Mouse (Mus musculus) left cerebral cortex, adult 9 months (tissue): ENCODE measurements around the gene Rps25.

Experiments used
- DNase-seq, 2 experiments: peaks; one replicate each; pipeline ENCODE4 v3.0.0; 2022; ENCODE audit warnings: low spot score in 2 of 2

Rps25 gene

DNA sequence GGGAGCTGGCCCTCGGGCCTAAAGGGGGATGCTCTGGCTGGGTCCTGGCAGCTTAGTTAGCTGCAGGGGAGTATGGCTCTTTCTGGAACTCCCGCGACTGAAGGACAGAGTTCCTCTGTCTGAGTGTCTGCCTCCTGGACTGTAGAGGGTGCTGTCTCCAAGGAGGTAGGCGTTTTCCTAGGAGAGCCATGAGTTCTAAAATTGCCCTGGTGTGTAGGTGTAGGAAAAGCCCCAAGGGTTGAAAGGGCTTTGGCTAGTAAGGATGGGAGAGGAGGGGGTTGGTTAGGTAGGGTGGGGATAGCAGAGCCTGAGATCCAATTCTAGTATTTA, 47.9 kb downstream of the Rps25 start, which contains the start of gene Upk2:
Gene Upk2, minus strand, starts transcription at position 86 of the 330 bp plus-strand sequence.
- DNase-seq: no peak

DNA sequence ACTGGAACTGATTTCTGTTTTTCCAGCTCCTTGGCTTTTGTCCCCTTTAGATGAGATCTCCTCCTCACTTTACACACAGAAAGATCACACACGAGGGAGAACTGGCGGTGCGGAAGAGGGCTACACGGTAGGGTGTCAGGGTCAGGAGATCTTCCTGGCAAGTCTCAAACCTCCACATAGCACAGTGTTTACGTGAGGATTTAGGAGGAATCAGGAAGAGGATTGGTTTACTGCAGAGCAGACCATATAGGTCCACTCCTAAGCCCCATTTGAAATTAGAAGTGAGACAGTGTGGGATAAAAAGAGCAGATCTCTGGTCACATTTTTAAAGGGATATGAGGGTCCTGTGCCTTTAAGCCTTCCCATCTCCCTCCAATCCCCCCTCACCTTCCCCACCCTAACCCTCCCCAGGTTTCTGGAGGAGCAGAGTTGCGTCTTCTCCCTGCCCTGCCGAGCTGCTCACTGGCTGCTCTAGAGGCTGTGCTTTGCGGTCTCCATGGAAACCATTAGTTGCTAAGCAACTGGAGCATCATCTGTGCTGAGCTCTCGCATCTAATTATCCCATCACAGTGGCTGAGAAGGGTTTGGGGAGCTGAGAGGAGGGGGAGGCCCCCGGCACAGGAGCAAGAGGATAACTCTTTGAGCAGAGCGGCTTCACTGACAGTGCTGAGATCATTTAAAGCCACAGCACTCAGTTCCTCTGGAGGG, 50.2 kb downstream of the Rps25 start:
- peak; percentile 91 to 95 for DNase-seq
